Comparison of ENCODE assay signal across 21 mouse cellular contexts in genomic region chr13:15450941-15451340, GRCm38 (mm10). TPM values are rescaled to one million over a fixed set of nuclear protein-coding genes. Genes with fewer than 3 reads are reported as not detected.
DNase-seq lines count a peak whose midpoint lies in the region; ATAC-seq and TF ChIP-seq lines count a peak whose summit lies in the region.
"Had no signal": no experiment of that assay in that cellular context is flagged by ENCODE, and none has a peak within 500 bp of the region (broad histone marks: within the 10 kb centered on the region; RNA-seq: fewer than 3 reads in every experiment).

No protein-coding gene starts in this region.

- no peak overlapping the region for H3ac ChIP-seq in myocyte (ENCODE audit: control insufficient read depth, insufficient read length)

- H3K27ac ChIP-seq in heart, embryonic 12.5 days (ENCODE audit: poor library complexity, severe bottlenecking): 0 out of 2 replicates have a peak overlapping the region, but pooled peaks have one; percentile 33
- no peak overlapping the region for H3K27ac ChIP-seq in heart, embryonic 11.5 days (ENCODE audit: low read depth, low read length)
- H3K27ac ChIP-seq: embryonic facial prominence, embryonic 10.5 days; embryonic facial prominence, embryonic 12.5 days; forebrain, embryonic 10.5 days; forebrain, embryonic 12.5 days had no signal

- H3K9me3 ChIP-seq in heart, embryonic 12.5 days (replicated peaks): no peaks in the 10 kb centered on the region
- H3K9me3 ChIP-seq in heart, embryonic 11.5 days (replicated peaks; ENCODE audit: control insufficient read depth, low read length): no peaks in the 10 kb centered on the region
- H3K9me3 ChIP-seq: embryonic facial prominence, embryonic 10.5 days; embryonic facial prominence, embryonic 12.5 days; forebrain, embryonic 10.5 days; forebrain, embryonic 12.5 days had no signal

- no peaks in the 10 kb centered on the region for H3K27me3 ChIP-seq in heart, embryonic 12.5 days (replicated peaks)
- no peaks in the 10 kb centered on the region for H3K27me3 ChIP-seq in heart, embryonic 11.5 days (ENCODE audit: control insufficient read depth, insufficient read depth, low read length)
- H3K27me3 ChIP-seq in myocyte (ENCODE audit: control insufficient read depth, insufficient read depth, insufficient read length): no peaks in the 10 kb centered on the region
- H3K27me3 ChIP-seq: embryonic facial prominence, embryonic 12.5 days; forebrain, embryonic 12.5 days had no signal

- H3K4me3 ChIP-seq in heart, embryonic 12.5 days: no peak overlapping the region
- H3K4me3 ChIP-seq in heart, embryonic 11.5 days (ENCODE audit: low read depth, low read length): no peak overlapping the region
- H3K4me3 ChIP-seq in myocyte: no peak overlapping the region
- H3K4me3 ChIP-seq: embryonic facial prominence, embryonic 10.5 days; embryonic facial prominence, embryonic 12.5 days; erythroblast, embryonic 14.5 days; forebrain, embryonic 10.5 days; forebrain, embryonic 12.5 days had no signal

- WGBS in heart, embryonic 12.5 days: 43% methylated on average over 2 of the region's 2 CpGs
- 54% methylated on average over 2 of the region's 2 CpGs for WGBS in heart, embryonic 11.5 days (ENCODE audit: insufficient replicate concordance)

- DNase-seq in NIH3T3 (ENCODE audit: low read depth): peak; percentile 58
- DNase-seq in urinary bladder, postnatal 36 days (ENCODE audit: low spot score in 2 of 2): no peak
- DNase-seq: adrenal gland, adult 8-10 months; adrenal gland, postnatal 14 days; adrenal gland, postnatal 36 days; cerebellum, adult 11-12 months; cerebellum, adult 2 months; cerebellum, adult 9-10 months; cerebellum, postnatal 10 days; cerebellum, postnatal 25 days had no signal

- ATAC-seq in heart, embryonic 12.5 days (ENCODE audit: insufficient number of reproducible peaks, low FRiP score): no peak
- no peak for ATAC-seq in heart, embryonic 11.5 days (replicated peaks; ENCODE audit: insufficient number of reproducible peaks, low FRiP score, low TSS enrichment)
- ATAC-seq in activated CD4-positive, CD25-positive, alpha-beta regulatory T cell, adult 4 months: no peak
- ATAC-seq: forebrain, embryonic 14.5 days; forebrain, embryonic 16.5 days had no signal

- no peaks in the 10 kb centered on the region for H3K79me2 ChIP-seq in myocyte (ENCODE audit: control insufficient read depth, insufficient read depth)

- H3K36me3 ChIP-seq in heart, embryonic 12.5 days: no peaks in the 10 kb centered on the region
- no peaks in the 10 kb centered on the region for H3K36me3 ChIP-seq in heart, embryonic 11.5 days (ENCODE audit: control insufficient read depth, insufficient read depth, low read length)
- H3K36me3 ChIP-seq in myocyte (ENCODE audit: control insufficient read depth, insufficient read depth): no peaks in the 10 kb centered on the region
- H3K36me3 ChIP-seq: embryonic facial prominence, embryonic 10.5 days; embryonic facial prominence, embryonic 12.5 days; forebrain, embryonic 10.5 days; forebrain, embryonic 12.5 days had no signal

- H3K9ac ChIP-seq in heart, embryonic 12.5 days: no peak overlapping the region
- H3K9ac ChIP-seq in heart, embryonic 11.5 days (ENCODE audit: low read depth, low read length): no peak overlapping the region
- H3K9ac ChIP-seq: embryonic facial prominence, embryonic 12.5 days; forebrain, embryonic 12.5 days had no signal

- TF ChIP-seq POLR2A in myocyte (IDR thresholded peaks at IDR 0.05; ENCODE audit: insufficient read length, low read depth): no peak

- H3K4me2 ChIP-seq in heart, embryonic 12.5 days: no peak overlapping the region
- H3K4me2 ChIP-seq in heart, embryonic 11.5 days: no peak overlapping the region
- peak overlapping the region; percentile 42 for H3K4me2 ChIP-seq in myocyte (ENCODE audit: low read depth)
- H3K4me2 ChIP-seq: embryonic facial prominence, embryonic 12.5 days; forebrain, embryonic 12.5 days had no signal

- peaks cover 9% of the 10 kb centered on the region for H3K4me1 ChIP-seq in heart, embryonic 12.5 days (replicated peaks)
- H3K4me1 ChIP-seq in heart, embryonic 11.5 days (ENCODE audit: control insufficient read depth, insufficient read depth, low read length): no peaks in the 10 kb centered on the region
- H3K4me1 ChIP-seq: embryonic facial prominence, embryonic 12.5 days; forebrain, embryonic 12.5 days had no signal

TF ChIP-seq in myocyte, 11 proteins besides CTCF, POLR2A, EP300 and RAD21:
- no peak for TF ChIP-seq E2F4 (IDR thresholded peaks at IDR 0.05; ENCODE audit: insufficient read depth)
- no peak for TF ChIP-seq MYOG (IDR thresholded peaks at IDR 0.05; ENCODE audit: control insufficient read depth in 1 of 3, insufficient read depth in 1 of 3, insufficient read length in 2 of 3, low read depth in 2 of 3)
- TF ChIP-seq CEBPB (IDR thresholded peaks at IDR 0.05; ENCODE audit: insufficient read depth, poor library complexity, severe bottlenecking): no peak
- TF ChIP-seq USF1 (IDR thresholded peaks at IDR 0.05; ENCODE audit: low read depth): no peak
- TF ChIP-seq TCF12 (IDR thresholded peaks at IDR 0.05; ENCODE audit: insufficient read depth, poor library complexity, severe bottlenecking): no peak

RNA-seq across cellular contexts. Expression of gene Gli3, which starts 12.1 kb away (rescaled TPM):
- polyA plus RNA-seq in heart, embryonic 12.5 days (2016; fragmentation: Nextera tagmentation; extraction: Ambion mirVana): 10.0 and 11.5 TPM in 2 replicates
- polyA plus RNA-seq in heart, embryonic 11.5 days (2014; fragmentation: Nextera tagmentation; extraction: Ambion mirVana): 9.1 and 11.4 TPM in 2 replicates
- polyA plus RNA-seq in myocyte (2012; fragmentation: generic; extraction: Trizol): 3.9 TPM
- not detected for polyA plus RNA-seq in activated CD4-positive, CD25-positive, alpha-beta regulatory T cell, adult 4 months (2017; shearing (Covaris generic))
- polyA plus RNA-seq: erythroblast, embryonic 14.5 days had no signal
